Mouse (Mus musculus) forebrain, embryonic 14.5 days (tissue): ENCODE measurements around the gene Akr1b10. TPM values are rescaled to one million over a fixed set of nuclear protein-coding genes. Genes with fewer than 3 reads are reported as not detected.
"Not testable (repeated sequence)": the region's sequence is repeated elsewhere in the genome, so short reads cannot be mapped to it uniquely, and the experiment has no call there.

Experiments used
- ATAC-seq: fragments of 200-750 bp; cut with Nextera tagmentation; 2 replicates; pipeline ENCODE4 v1.8.0; 2017; ENCODE audit warnings: mild to moderate bottlenecking, moderate library complexity
- DNase-seq: peaks from one replicate; pipeline ENCODE4 v3.0.0-alpha.2; 2015; ENCODE audit warnings: low spot score
- H3K27ac ChIP-seq: fragments of 300-500 bp; sonication (generic); 2 replicates; pipeline ENCODE4 v1.5.1; 2014; ENCODE audit warnings: low read depth, mild to moderate bottlenecking, control low read depth, low read length, moderate library complexity
- H3K27me3 ChIP-seq: fragments of 300-500 bp; sonication (generic); replicated peaks from 2 replicates; pipeline ENCODE4 v1.6.1; 2014; ENCODE audit warnings: low read length, control low read depth, mixed read lengths; ENCODE audit not compliant: control insufficient read depth, insufficient read depth
- H3K36me3 ChIP-seq: fragments of 300-500 bp; sonication (generic); 2 replicates; pipeline ENCODE4 v1.6.1; 2014; ENCODE audit warnings: low read length, control low read depth; ENCODE audit not compliant: control insufficient read depth, insufficient read depth
- H3K4me1 ChIP-seq: fragments of 300-500 bp; sonication (generic); 2 replicates; pipeline ENCODE4 v1.6.1; 2014; ENCODE audit warnings: antibody characterized with exemption, low read length, control low read depth; ENCODE audit not compliant: control insufficient read depth, insufficient read depth
- H3K4me2 ChIP-seq: fragments of 300-500 bp; sonication (generic); 2 replicates; pipeline ENCODE4 v1.6.1; 2014; ENCODE audit warnings: mild to moderate bottlenecking, control low read depth, low read length
- H3K4me3 ChIP-seq: fragments of 300-500 bp; sonication (generic); 2 replicates; pipeline ENCODE4 v1.5.1; 2014; ENCODE audit warnings: low read depth, low read length, control low read depth
- H3K9ac ChIP-seq: fragments of 300-500 bp; sonication (generic); 2 replicates; pipeline ENCODE4 v1.6.1; 2014; ENCODE audit warnings: mild to moderate bottlenecking, low read length, control low read depth, moderate library complexity
- H3K9me3 ChIP-seq: fragments of 300-500 bp; sonication (generic); replicated peaks from 2 replicates; pipeline ENCODE4 v1.6.1; 2016; ENCODE audit warnings: low read length, control low read depth, mixed read lengths; ENCODE audit not compliant: control insufficient read depth
- WGBS: fragments of 180-500 bp; shearing (Covaris S2); extraction: QIAGEN DNeasy Blood & Tissue Kit; methylation state at CpG from one replicate; pipeline ENCODE4 v1.1.7; 2014; 5-methylcytosine and 5-hydroxymethylcytosine counted together
- polyA plus RNA-seq: library from polyadenylated mRNA; unstranded; fragments of >200 nt; fragmentation: Nextera tagmentation; extraction: Ambion mirVana; gene quantifications from 2 replicates; pipeline ENCODE4 v1.2.1, GENCODE M21; 2014

The Akr1b10 gene
- polyA plus RNA-seq, 1 experiment from 2014 or later: 5.8 TPM

- WGBS: 70% methylated on average over 1 of the region's 1 CpGs
These were observed 29.4 kb downstream of the Akr1b10 start for GRCm38 (mm10) chr6:34413386-34413785.

GRCm38 (mm10) chr6:34416521-34416920 lies 32.5 kb downstream of the Akr1b10 start:
- H3K36me3 ChIP-seq: no peaks in the 10 kb centered on the region
- DNase-seq (no peak), ATAC-seq (no peak)
- no peaks in the 10 kb centered on the region for H3K27me3 ChIP-seq
- no peak overlapping the region for H3K4me2 ChIP-seq
- H3K27ac ChIP-seq: no peak overlapping the region
- H3K4me1 ChIP-seq: no peaks in the 10 kb centered on the region
- H3K9me3 ChIP-seq: no peaks in the 10 kb centered on the region
- WGBS: 98% methylated on average over 2 of the region's 2 CpGs
- H3K9ac ChIP-seq: no peak overlapping the region
- H3K4me3 ChIP-seq: no peak overlapping the region

More at GRCm38 (mm10) chr6:34413386-34413785, 29.4 kb downstream of the Akr1b10 start:
- H3K9ac ChIP-seq, DNase-seq, H3K4me3 ChIP-seq, H3K4me1 ChIP-seq, H3K27ac ChIP-seq, H3K36me3 ChIP-seq, H3K27me3 ChIP-seq, H3K9me3 ChIP-seq, H3K4me2 ChIP-seq, ATAC-seq: not testable (repeated sequence)

- no peak for ATAC-seq
- H3K27ac ChIP-seq: no peak overlapping the region
These were observed 35.1 kb downstream of the Akr1b10 start for GRCm38 (mm10) chr6:34419071-34419470.

GRCm38 (mm10) chr6:34439006-34439405 lies 55.0 kb downstream of the Akr1b10 start:
- no peaks in the 10 kb centered on the region for H3K9me3 ChIP-seq
- no peaks in the 10 kb centered on the region for H3K4me1 ChIP-seq
- H3K36me3 ChIP-seq: no peaks in the 10 kb centered on the region
- no peak for DNase-seq
- no peak for ATAC-seq
- H3K4me2 ChIP-seq: no peak overlapping the region
- H3K27ac ChIP-seq: no peak overlapping the region
- no peak overlapping the region for H3K9ac ChIP-seq
- WGBS: 71% methylated on average over 2 of the region's 2 CpGs
- H3K4me3 ChIP-seq: no peak overlapping the region
- H3K27me3 ChIP-seq: no peaks in the 10 kb centered on the region

More at GRCm38 (mm10) chr6:34419071-34419470, 35.1 kb downstream of the Akr1b10 start:
- H3K4me2 ChIP-seq: no peak overlapping the region
- no peaks in the 10 kb centered on the region for H3K4me1 ChIP-seq
- no peaks in the 10 kb centered on the region for H3K9me3 ChIP-seq
- no peak for DNase-seq
- H3K4me3 ChIP-seq: no peak overlapping the region
- H3K9ac ChIP-seq: no peak overlapping the region
- no peaks in the 10 kb centered on the region for H3K27me3 ChIP-seq
- H3K36me3 ChIP-seq: no peaks in the 10 kb centered on the region

- no peak overlapping the region for H3K4me2 ChIP-seq
- no peaks in the 10 kb centered on the region for H3K36me3 ChIP-seq
- H3K9me3 ChIP-seq: no peaks in the 10 kb centered on the region
- H3K4me3 ChIP-seq: no peak overlapping the region
- ATAC-seq: no peak
- no peaks in the 10 kb centered on the region for H3K4me1 ChIP-seq
- H3K9ac ChIP-seq: no peak overlapping the region
- no peaks in the 10 kb centered on the region for H3K27me3 ChIP-seq
- no peak overlapping the region for H3K27ac ChIP-seq
- 73% methylated on average over 9 of the region's 9 CpGs for WGBS
- no peak for DNase-seq
These were observed 57.7 kb downstream of the Akr1b10 start for GRCm38 (mm10) chr6:34441556-34442257.

GRCm38 (mm10) chr6:34443791-34444190 lies 59.8 kb downstream of the Akr1b10 start:
- Histone ChIP-seq H3K4me2 (no peak overlapping the region), H3K4me1 (no peaks in the 10 kb centered on the region), H3K9me3 (no peaks in the 10 kb centered on the region), H3K9ac (no peak overlapping the region), H3K27ac (no peak overlapping the region), H3K4me3 (no peak overlapping the region), H3K36me3 (no peaks in the 10 kb centered on the region), H3K27me3 (no peaks in the 10 kb centered on the region)
- WGBS: 85% methylated on average over 2 of the region's 2 CpGs
- no peak for ATAC-seq
- DNase-seq: no peak

Other genes with a start within 250 kb of the Akr1b10 start
- gene Slc35b4, start 207.1 kb upstream of the Akr1b10 start, polyA plus RNA-seq: 43.8 and 50.8 TPM in 2 replicates
- gene Akr1b3, start 66.7 kb upstream of the Akr1b10 start, polyA plus RNA-seq: 117 and 134 TPM in 2 replicates
- gene Akr1b8, start 30.1 kb upstream of the Akr1b10 start, polyA plus RNA-seq: 3.8 and 5.1 TPM in 2 replicates
- not detected in 2 replicates for gene Akr1b7, start 28.1 kb downstream of the Akr1b10 start, polyA plus RNA-seq
- 66.1 and 84.3 TPM in 2 replicates for gene Bpgm, start 92.0 kb downstream of the Akr1b10 start, polyA plus RNA-seq
- gene Cald1, start 214.3 kb downstream of the Akr1b10 start, polyA plus RNA-seq: 46.4 and 48.7 TPM in 2 replicates